Mouse (Mus musculus) heart, embryonic 12.5 days (tissue): ENCODE measurements around the gene Asb17. TPM values are rescaled to one million over a fixed set of nuclear protein-coding genes. Genes with fewer than 3 reads are reported as not detected.

ENCODE experiments used
- ATAC-seq: fragments of 200-750 bp; cut with Nextera tagmentation; 2 replicates; pipeline ENCODE4 v1.8.0; 2017; ENCODE audit warnings: moderate TSS enrichment, moderate library complexity; ENCODE audit not compliant: insufficient number of reproducible peaks, low FRiP score
- H3K27ac ChIP-seq: fragments of 300-500 bp; sonication (generic); 2 replicates; pipeline ENCODE4 v1.5.1; 2016; ENCODE audit warnings: mild to moderate bottlenecking, moderate library complexity; ENCODE audit not compliant: poor library complexity, severe bottlenecking
- H3K27me3 ChIP-seq: fragments of 300-500 bp; sonication (generic); replicated peaks from 2 replicates; pipeline ENCODE4 v1.6.1; 2016; ENCODE audit warnings: mild to moderate bottlenecking, moderate library complexity
- H3K36me3 ChIP-seq: fragments of 300-500 bp; sonication (generic); 2 replicates; pipeline ENCODE4 v1.6.1; 2016; ENCODE audit warnings: mild to moderate bottlenecking, moderate library complexity
- H3K4me1 ChIP-seq: fragments of 300-500 bp; sonication (generic); replicated peaks from 2 replicates; pipeline ENCODE4 v1.6.1; 2016; ENCODE audit warnings: mild to moderate bottlenecking
- H3K4me2 ChIP-seq: fragments of 300-500 bp; sonication (generic); 2 replicates; pipeline ENCODE4 v1.6.1; 2016; ENCODE audit warnings: mild to moderate bottlenecking, moderate library complexity
- H3K4me3 ChIP-seq: fragments of 300-500 bp; sonication (generic); 2 replicates; pipeline ENCODE4 v1.5.1; 2016; ENCODE audit warnings: mild to moderate bottlenecking
- H3K9ac ChIP-seq: fragments of 300-500 bp; sonication (generic); 2 replicates; pipeline ENCODE4 v1.6.1; 2016; ENCODE audit warnings: mild to moderate bottlenecking, moderate library complexity
- H3K9me3 ChIP-seq: fragments of 300-500 bp; sonication (generic); replicated peaks from 2 replicates; pipeline ENCODE4 v1.6.1; 2016; ENCODE audit warnings: mild to moderate bottlenecking, moderate library complexity
- WGBS: fragments of 180-500 bp; shearing (Covaris S2); methylation state at CpG from one replicate; pipeline ENCODE4 v1.1.7; 2016; 5-methylcytosine and 5-hydroxymethylcytosine counted together
- polyA plus RNA-seq: library from polyadenylated mRNA; unstranded; fragments of >200 nt; fragmentation: Nextera tagmentation; extraction: Ambion mirVana; gene quantifications from 2 replicates; pipeline ENCODE4 v1.2.1, GENCODE M21; 2016

Asb17 gene
- polyA plus RNA-seq, 1 experiment from 2014 or later, result 0.70 TPM

DNA sequence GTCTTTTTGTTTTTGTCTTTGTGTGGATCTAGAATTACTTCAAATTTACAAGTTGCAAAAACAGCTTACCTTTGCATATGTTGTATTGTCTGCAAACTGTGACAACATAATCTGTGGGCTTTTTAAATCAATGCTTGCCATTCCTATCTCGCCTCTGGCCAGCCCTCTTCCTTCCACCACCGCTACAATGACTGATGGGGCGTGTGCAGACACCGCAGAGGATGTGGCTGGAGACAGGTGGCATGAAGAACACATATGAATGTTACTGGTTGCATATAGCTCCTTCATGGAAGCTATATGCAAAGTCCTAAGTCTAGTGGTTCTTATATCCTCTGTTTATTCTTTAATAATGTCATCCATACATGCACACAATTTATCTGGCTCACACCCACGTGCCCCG is 53.2 kb downstream of the Asb17 start:
- H3K4me3 ChIP-seq, result no peak overlapping the region
- WGBS, result 48% methylated on average over 6 of the region's 6 CpGs
- H3K27me3 ChIP-seq, result no peaks in the 10 kb centered on the region
- no peaks in the 10 kb centered on the region for H3K9me3 ChIP-seq
- ATAC-seq, result no peak
- H3K4me2 ChIP-seq, result no peak overlapping the region
- H3K4me1 ChIP-seq, result peaks cover 3% of the 10 kb centered on the region; the same call in 1 of the 2 replicates
- no peak overlapping the region for H3K9ac ChIP-seq
- H3K36me3 ChIP-seq, result no peaks in the 10 kb centered on the region
- no peak overlapping the region for H3K27ac ChIP-seq

GRCm38 (mm10) chr3:153901904-153902303 is 57.9 kb downstream of the Asb17 start:
- no peak overlapping the region for H3K4me2 ChIP-seq
- WGBS, result 58% methylated on average over 1 of the region's 1 CpGs
- peaks cover 8% of the 10 kb centered on the region for H3K4me1 ChIP-seq
- H3K27ac ChIP-seq, result no peak overlapping the region
- H3K9ac ChIP-seq, result no peak overlapping the region
- peaks cover 39% of the 10 kb centered on the region for H3K36me3 ChIP-seq
- no peak for ATAC-seq
- no peaks in the 10 kb centered on the region for H3K9me3 ChIP-seq
- H3K4me3 ChIP-seq, result no peak overlapping the region
- H3K27me3 ChIP-seq, result no peaks in the 10 kb centered on the region

- Histone ChIP-seq H3K4me3 (no peak overlapping the region), H3K9ac (no peak overlapping the region), H3K4me2 (no peak overlapping the region), H3K9me3 (no peaks in the 10 kb centered on the region), H3K27me3 (no peaks in the 10 kb centered on the region), H3K4me1 (peaks cover 8% of the 10 kb centered on the region), H3K27ac (no peak overlapping the region), H3K36me3 (peaks cover 44% of the 10 kb centered on the region)
- 26% methylated on average over 3 of the region's 3 CpGs for WGBS
- no peak for ATAC-seq
Measured at GRCm38 (mm10) chr3:153902595-153902994, 58.6 kb downstream of the Asb17 start.

DNA sequence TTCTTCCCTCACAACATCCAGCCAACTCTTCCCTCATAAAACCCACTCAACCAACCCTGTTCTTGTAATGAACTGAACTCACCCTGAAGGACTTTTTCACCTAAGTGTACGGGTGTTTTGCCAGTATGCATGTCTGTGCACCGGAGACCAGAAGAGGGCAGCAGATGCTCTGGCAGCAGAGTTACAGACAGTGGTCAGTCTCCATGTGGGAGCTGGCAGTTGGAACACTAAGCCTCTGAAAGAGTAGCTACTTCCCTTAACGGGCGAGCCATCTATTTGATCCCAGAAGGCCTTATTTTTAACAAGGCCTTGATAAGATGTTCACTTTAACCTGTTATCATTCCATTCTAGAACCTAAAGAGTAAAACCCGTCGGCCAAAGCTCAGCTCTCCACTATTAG is 60.6 kb downstream of the Asb17 start:
- Histone ChIP-seq H3K9ac (no peak overlapping the region), H3K36me3 (peaks cover 63% of the 10 kb centered on the region), H3K9me3 (no peaks in the 10 kb centered on the region), H3K27ac (no peak overlapping the region), H3K4me2 (no peak overlapping the region), H3K27me3 (no peaks in the 10 kb centered on the region), H3K4me1 (peaks cover 26% of the 10 kb centered on the region), H3K4me3 (no peak overlapping the region)
- no peak; the same call in 1 of the 2 replicates for ATAC-seq
- WGBS, result 59% methylated on average over 6 of the region's 6 CpGs

Other genes with a start within 250 kb of the Asb17 start
- gene St6galnac3, start 119.0 kb upstream of the Asb17 start, polyA plus RNA-seq, result 27.0 and 27.4 TPM in 2 replicates
- 0.05 TPM in 1 of 2 replicates, not detected in the other for gene Msh4, start 61.9 kb downstream of the Asb17 start, polyA plus RNA-seq
- 51.5 and 52.6 TPM in 2 replicates for gene Rabggtb, start 68.8 kb downstream of the Asb17 start, polyA plus RNA-seq
- 181 and 188 TPM in 2 replicates for gene Acadm, start 100.4 kb downstream of the Asb17 start, polyA plus RNA-seq
- 1.7 and 2.0 TPM in 2 replicates for gene Slc44a5, start 129.2 kb downstream of the Asb17 start, polyA plus RNA-seq